Mouse (Mus musculus) limb, embryonic 11.5 days (tissue): ENCODE results near the gene Iqcf1. TPM values are rescaled to one million over a fixed set of nuclear protein-coding genes. Genes with fewer than 3 reads are reported as not detected.
A peak's percentile ranks its signal among the peaks of the same experiment; 100 is the strongest.

Experiments used
- ATAC-seq: fragments of 200-750 bp; cut with Nextera tagmentation; 2 replicates; pipeline ENCODE4 v1.8.0; 2017; ENCODE audit warnings: low read depth; ENCODE audit not compliant: insufficient number of reproducible peaks, low FRiP score, low TSS enrichment
- DNase-seq: peaks from one replicate; pipeline ENCODE4 v3.0.0-alpha.2; 2015; ENCODE audit warnings: low spot score
- H3K27ac ChIP-seq: fragments of 300-500 bp; sonication (generic); replicated peaks from 2 replicates; pipeline ENCODE4 v1.5.1; 2014; ENCODE audit warnings: low read depth, mild to moderate bottlenecking, low read length
- H3K27me3 ChIP-seq: fragments of 300-500 bp; sonication (generic); 2 replicates; pipeline ENCODE4 v1.6.1; 2014; ENCODE audit warnings: mild to moderate bottlenecking, low read length, mixed read lengths; ENCODE audit not compliant: control insufficient read depth, insufficient read depth
- H3K36me3 ChIP-seq: fragments of 300-500 bp; sonication (generic); 2 replicates; pipeline ENCODE4 v1.6.1; 2014; ENCODE audit warnings: mild to moderate bottlenecking, low read length, moderate library complexity, mixed read lengths; ENCODE audit not compliant: control insufficient read depth, insufficient read depth
- H3K4me1 ChIP-seq: fragments of 300-500 bp; sonication (generic); 2 replicates; pipeline ENCODE4 v1.6.1; 2014; ENCODE audit warnings: low read length, mixed read lengths; ENCODE audit not compliant: control insufficient read depth, insufficient read depth
- H3K4me2 ChIP-seq: fragments of 300-500 bp; sonication (generic); 2 replicates; pipeline ENCODE4 v1.6.1; 2014; ENCODE audit warnings: low read depth, mild to moderate bottlenecking, moderate library complexity; ENCODE audit not compliant: severe bottlenecking
- H3K4me3 ChIP-seq: fragments of 300-500 bp; sonication (generic); 2 replicates; pipeline ENCODE4 v1.5.1; 2014; ENCODE audit warnings: low read depth, low read length
- H3K9ac ChIP-seq: fragments of 300-500 bp; sonication (generic); 2 replicates; pipeline ENCODE4 v1.6.1; 2014; ENCODE audit warnings: mild to moderate bottlenecking, low read length
- H3K9me3 ChIP-seq: fragments of 300-500 bp; sonication (generic); 2 replicates; pipeline ENCODE4 v1.6.1; 2016; ENCODE audit warnings: low read length; ENCODE audit not compliant: control insufficient read depth
- WGBS: fragments of 180-500 bp; shearing (Covaris S2); extraction: QIAGEN DNeasy Blood & Tissue Kit; methylation state at CpG from one replicate; pipeline ENCODE4 v1.1.7; 2014; 5-methylcytosine and 5-hydroxymethylcytosine counted together
- polyA plus RNA-seq: library from polyadenylated mRNA; unstranded; fragments of >200 nt; fragmentation: Nextera tagmentation; extraction: Ambion mirVana; gene quantifications from 2 replicates; pipeline ENCODE4 v1.2.1, GENCODE M21; 2014

The Iqcf1 gene
- polyA plus RNA-seq, 1 experiment from 2014 or later: not detected

- no peak for DNase-seq
- no peak overlapping the region for H3K4me3 ChIP-seq
- WGBS: 66% methylated on average over 7 of the region's 7 CpGs
- no peak for ATAC-seq
- H3K27me3 ChIP-seq: no peaks in the 10 kb centered on the region
- no peak overlapping the region; the same call in 1 of the 2 replicates for H3K4me2 ChIP-seq
- H3K9me3 ChIP-seq: no peaks in the 10 kb centered on the region
- peaks cover 11% of the 10 kb centered on the region for H3K4me1 ChIP-seq
- H3K9ac ChIP-seq: no peak overlapping the region
- H3K27ac ChIP-seq: no peak overlapping the region
- H3K36me3 ChIP-seq: no peaks in the 10 kb centered on the region; the same call in 1 of the 2 replicates
Measured at GRCm38 (mm10) chr9:106475046-106475445, 24.7 kb upstream of the Iqcf1 start.

DNA sequence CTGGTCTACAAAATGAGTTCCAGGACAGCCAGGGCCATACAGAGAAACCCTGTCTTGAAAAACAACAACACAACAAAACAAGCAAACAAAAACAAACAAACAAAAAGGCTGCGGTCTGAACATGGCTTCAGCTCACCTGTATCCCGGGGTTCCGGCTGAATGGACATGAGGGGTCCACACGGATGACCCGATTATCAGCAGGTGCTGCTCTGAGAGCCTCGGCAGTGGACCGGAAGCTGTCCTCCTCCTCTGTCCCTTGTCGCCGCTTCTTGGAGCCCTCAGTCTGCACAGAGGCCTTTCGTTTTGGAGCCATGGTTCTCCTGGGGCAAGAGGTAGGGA, 24.1 kb upstream of the Iqcf1 start, which contains the start of gene Rrp9:
TSS of gene Rrp9 (plus strand) at position 301 of the 339 bp plus-strand sequence.
- no peaks in the 10 kb centered on the region; the same call in 1 of the 2 replicates for H3K36me3 ChIP-seq
- no peak within 1 kb of the TSS for H3K27ac ChIP-seq
- H3K27me3 ChIP-seq: no peaks in the 10 kb centered on the region
- H3K4me3 ChIP-seq: no peak within 1 kb of the TSS
- no peak within 1 kb of the TSS for H3K9ac ChIP-seq
- H3K4me2 ChIP-seq: peak within 1 kb of the TSS; percentile 28; the same call in 1 of the 2 replicates
- ATAC-seq: no peak
- H3K4me1 ChIP-seq: peaks cover 11% of the 10 kb centered on the region
- 92% methylated on average over 10 of the region's 10 CpGs for WGBS
- H3K9me3 ChIP-seq: no peaks in the 10 kb centered on the region
- DNase-seq: no peak

DNA sequence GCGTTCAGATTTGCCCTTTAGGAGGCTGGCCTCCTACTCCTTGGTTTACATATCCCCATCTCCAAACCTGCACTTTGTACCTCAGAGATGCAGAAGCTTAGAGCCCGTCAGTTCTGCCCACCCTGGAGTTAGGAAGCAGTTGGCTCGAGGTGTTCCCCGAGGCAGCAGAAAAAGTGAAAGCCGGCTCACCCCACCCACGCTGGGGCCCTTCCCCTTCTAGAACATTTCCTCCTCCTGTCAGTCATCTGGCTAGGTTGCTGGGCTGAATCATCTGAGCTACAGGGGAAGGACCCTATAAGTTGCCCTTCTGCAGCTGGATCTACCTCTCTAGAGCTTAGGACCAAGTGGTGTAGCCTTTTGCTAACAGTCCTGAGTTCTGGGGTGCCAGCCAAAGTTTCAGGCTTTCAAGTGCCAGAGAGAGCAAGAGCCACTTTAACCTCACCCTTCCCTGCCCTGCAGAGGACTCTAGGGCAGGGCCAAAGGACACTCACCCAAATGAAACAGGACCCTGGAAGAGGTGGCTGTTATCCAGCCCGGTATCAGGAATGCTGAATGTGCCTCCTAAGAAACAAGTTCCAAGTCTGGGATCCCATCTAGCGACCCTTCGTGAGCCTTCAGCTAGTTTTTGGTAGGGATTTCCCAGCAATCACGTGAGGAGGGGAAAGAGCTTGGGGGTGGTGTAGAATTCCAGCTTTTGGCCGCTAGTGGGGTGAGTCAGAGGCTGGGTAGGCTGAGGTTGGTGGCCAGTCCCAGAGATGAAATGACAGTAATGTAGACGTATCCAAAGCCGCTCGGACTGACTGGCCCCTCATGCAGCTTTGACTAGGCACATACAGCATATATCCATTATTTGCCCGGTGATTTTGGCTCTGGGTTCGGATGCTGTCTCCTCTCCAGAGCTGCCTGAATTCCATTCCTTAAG, 23.5 kb upstream of the Iqcf1 start:
- Histone ChIP-seq H3K9ac (no peak overlapping the region), H3K36me3 (peaks cover 3% of the 10 kb centered on the region; the same call in 1 of the 2 replicates), H3K4me3 (no peak overlapping the region), H3K27me3 (no peaks in the 10 kb centered on the region), H3K4me1 (peaks cover 11% of the 10 kb centered on the region), H3K27ac (no peak overlapping the region), H3K4me2 (peak overlapping the region; percentile 28; the same call in 1 of the 2 replicates), H3K9me3 (no peaks in the 10 kb centered on the region)
- ATAC-seq (peak; percentile 52), DNase-seq (no peak)
- 36% methylated on average over 16 of the region's 16 CpGs for WGBS

- ATAC-seq: peak; percentile 97
- peak; percentile 99 for DNase-seq
- peaks cover 11% of the 10 kb centered on the region for H3K4me1 ChIP-seq
Measured at GRCm38 (mm10) chr9:106476924-106477484, 22.8 kb upstream of the Iqcf1 start, which contains the start of gene Parp3. Gene Parp3 (minus strand): TSS chr9:106476949.

GRCm38 (mm10) chr9:106477649-106478048, 22.1 kb upstream of the Iqcf1 start:
- peak overlapping the region; percentile 95 for H3K4me2 ChIP-seq
- peak overlapping the region; percentile 69 for H3K9ac ChIP-seq
- H3K4me1 ChIP-seq: peaks cover 11% of the 10 kb centered on the region
- no peak overlapping the region for H3K27ac ChIP-seq
- 6% methylated on average over 16 of the region's 16 CpGs for WGBS
- peaks cover 7% of the 10 kb centered on the region; the same call in 1 of the 2 replicates for H3K36me3 ChIP-seq
- H3K4me3 ChIP-seq: peak overlapping the region; percentile 80
- no peak for DNase-seq
- no peaks in the 10 kb centered on the region for H3K27me3 ChIP-seq
- ATAC-seq: no peak
- H3K9me3 ChIP-seq: no peaks in the 10 kb centered on the region

More at GRCm38 (mm10) chr9:106476924-106477484, 22.8 kb upstream of the Iqcf1 start, which contains the start of gene Parp3:
- Histone ChIP-seq H3K27ac (no peak within 1 kb of the TSS), H3K36me3 (peaks cover 7% of the 10 kb centered on the region; the same call in 1 of the 2 replicates), H3K27me3 (no peaks in the 10 kb centered on the region), H3K4me3 (peak within 1 kb of the TSS; percentile 80), H3K4me2 (peak within 1 kb of the TSS; percentile 95), H3K9me3 (no peaks in the 10 kb centered on the region), H3K9ac (peak within 1 kb of the TSS; percentile 69)
- under 1% methylated on average over 41 of the region's 41 CpGs for WGBS

GRCm38 (mm10) chr9:106478101-106478500, 21.7 kb upstream of the Iqcf1 start:
- Histone ChIP-seq H3K27me3 (no peaks in the 10 kb centered on the region), H3K4me1 (peaks cover 11% of the 10 kb centered on the region), H3K4me2 (peak overlapping the region; percentile 95), H3K27ac (no peak overlapping the region), H3K4me3 (peak overlapping the region; percentile 80), H3K9me3 (no peaks in the 10 kb centered on the region), H3K9ac (0 out of 2 replicates have a peak overlapping the region, but pooled peaks have one; percentile 69), H3K36me3 (peaks cover 8% of the 10 kb centered on the region; the same call in 1 of the 2 replicates)
- WGBS: 84% methylated on average over 9 of the region's 9 CpGs
- DNase-seq (no peak), ATAC-seq (no peak)

DNA sequence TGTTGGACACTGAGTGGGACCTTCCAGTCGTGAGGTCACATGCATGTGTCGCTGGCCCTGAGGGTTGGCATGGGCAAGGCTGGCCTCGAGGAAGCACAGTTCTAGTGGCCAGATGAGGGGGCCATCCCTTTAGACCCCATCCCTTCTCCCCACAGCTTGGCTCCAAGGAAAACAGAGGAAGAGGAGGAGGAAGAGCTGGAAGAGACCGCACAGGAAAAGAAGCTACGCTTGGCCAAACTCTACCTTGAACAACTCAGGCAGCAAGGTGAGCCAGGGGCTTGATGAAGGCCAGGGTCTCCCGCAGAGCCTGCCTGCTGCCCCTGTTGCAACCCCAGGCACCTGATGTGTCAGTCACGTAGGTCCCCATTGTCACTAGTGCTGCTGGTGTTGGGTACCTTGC, 19.2 kb upstream of the Iqcf1 start:
- Histone ChIP-seq H3K4me3 (no peak overlapping the region), H3K9ac (no peak overlapping the region), H3K4me1 (peaks cover 11% of the 10 kb centered on the region), H3K9me3 (no peaks in the 10 kb centered on the region), H3K36me3 (peaks cover 22% of the 10 kb centered on the region), H3K4me2 (no peak overlapping the region), H3K27ac (no peak overlapping the region), H3K27me3 (no peaks in the 10 kb centered on the region)
- ATAC-seq: no peak
- 96% methylated on average over 7 of the region's 7 CpGs for WGBS
- DNase-seq: no peak

GRCm38 (mm10) chr9:106481075-106481474, 18.7 kb upstream of the Iqcf1 start:
- Histone ChIP-seq H3K4me2 (no peak overlapping the region), H3K36me3 (peaks cover 22% of the 10 kb centered on the region), H3K4me1 (peaks cover 8% of the 10 kb centered on the region), H3K27ac (no peak overlapping the region), H3K27me3 (no peaks in the 10 kb centered on the region), H3K9me3 (no peaks in the 10 kb centered on the region), H3K4me3 (no peak overlapping the region), H3K9ac (no peak overlapping the region)
- 94% methylated on average over 15 of the region's 15 CpGs for WGBS
- DNase-seq: no peak
- no peak for ATAC-seq
